Mouse (Mus musculus): Measurements from ENCODE around the gene Gm867. TPM values are rescaled to one million over a fixed set of nuclear protein-coding genes. Genes with fewer than 3 reads are reported as not detected.

Gene Gm867
- under 1 TPM; 0.71 to 0.83 TPM for total RNA-seq (2021)
- long read RNA-seq: 0 reads

DNA sequence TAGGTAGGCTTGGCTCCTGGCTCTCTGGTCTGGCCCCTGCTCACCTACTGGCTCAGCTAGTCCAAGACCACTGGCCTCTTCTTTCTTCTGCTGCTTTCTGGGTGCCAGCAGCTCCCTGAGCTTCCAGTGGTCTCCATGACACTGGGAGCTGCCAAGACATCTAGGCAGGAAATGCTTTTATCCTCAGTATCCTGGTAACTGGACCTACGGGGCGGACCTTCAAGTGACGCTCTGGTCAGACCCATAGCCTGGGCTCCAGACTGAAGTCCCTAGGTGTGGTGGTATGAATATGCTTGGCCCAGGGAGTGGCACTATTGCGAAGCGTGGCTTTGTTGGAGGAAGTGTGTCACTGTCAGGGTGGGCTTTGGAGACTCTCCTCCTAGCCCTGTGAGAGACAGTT, at the start of gene Gm867:
Gene Gm867, minus strand, starts transcription at position 153 of the 400 bp plus-strand sequence.
- no peak for DNase-seq (ENCODE audit: low spot score in 2 of 2)

- no peak for DNase-seq (ENCODE audit: low spot score in 2 of 2)
Observed at GRCm38 (mm10) chr10:75979432-75979831, 39.0 kb upstream of the Gm867 start.

DNA sequence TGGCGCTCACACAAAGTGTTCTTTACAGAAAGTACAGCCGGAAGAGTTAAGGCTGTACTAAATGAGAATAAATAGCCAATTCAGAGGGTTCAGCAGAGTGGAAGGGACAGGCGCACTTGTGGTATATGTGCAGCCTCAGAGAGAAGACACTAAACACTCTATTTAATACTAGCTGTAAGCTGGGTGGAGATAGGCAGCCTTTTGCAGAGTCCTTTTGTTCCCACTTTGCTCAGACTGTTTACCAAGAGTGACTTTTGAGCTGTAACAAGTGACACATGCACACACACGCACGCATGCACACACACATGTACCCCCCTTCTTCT, 38.3 kb upstream of the Gm867 start:
- no peak for DNase-seq (ENCODE audit: low spot score in 2 of 2)

- DNase-seq (ENCODE audit: low spot score in 2 of 2): no peak
Observed at GRCm38 (mm10) chr10:75978119-75978834, 37.8 kb upstream of the Gm867 start.

DNA sequence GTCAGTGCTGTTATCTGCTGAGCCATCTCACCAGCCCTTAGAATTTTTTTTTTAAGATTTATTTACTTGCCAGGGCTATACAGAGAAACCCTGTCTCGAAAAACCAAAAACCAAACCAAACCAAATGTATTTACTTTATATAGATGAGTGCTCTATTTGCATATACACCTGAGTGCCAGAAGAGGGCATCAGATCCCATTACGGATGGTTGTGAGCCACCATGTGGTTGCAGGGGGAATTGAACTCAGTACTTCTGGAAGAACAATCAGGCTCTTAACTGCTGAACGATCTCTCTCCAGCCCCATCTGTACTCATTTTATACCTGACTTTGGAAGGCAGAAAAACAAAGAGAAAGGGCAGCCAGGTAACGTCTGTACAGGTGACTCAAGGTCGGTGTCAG, 34.7 kb upstream of the Gm867 start:
- DNase-seq (ENCODE audit: low spot score in 2 of 2): no peak

GRCm38 (mm10) chr10:75973846-75974245, 33.4 kb upstream of the Gm867 start:
- DNase-seq (ENCODE audit: low spot score in 2 of 2): no peak

DNA sequence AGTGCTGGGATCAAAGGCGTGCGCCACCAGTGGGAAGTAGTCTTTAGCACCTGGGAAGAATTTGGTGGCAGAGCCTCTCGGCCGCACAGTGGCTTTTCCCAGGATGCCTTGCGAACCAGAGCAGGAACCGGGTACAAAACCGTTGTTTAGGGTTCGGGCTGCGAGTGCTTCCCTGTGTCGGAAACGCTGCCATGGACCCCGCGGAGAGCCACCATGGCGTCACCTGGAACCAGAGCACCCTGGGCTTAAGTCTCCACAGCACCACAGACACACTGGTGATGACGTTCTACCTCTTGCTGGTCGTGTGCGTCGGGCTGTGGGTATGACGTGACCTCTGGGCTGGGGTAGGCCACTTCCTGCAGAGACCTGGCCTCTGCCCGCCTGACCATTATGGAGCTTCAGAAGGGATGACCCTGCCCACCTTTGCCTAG, 13.9 kb upstream of the Gm867 start, which contains the start of gene Gm5134:
Gene Gm5134, plus strand, starts transcription at position 134 of the 431 bp plus-strand sequence.
- DNase-seq (ENCODE audit: low spot score in 2 of 2): no peak

DNA sequence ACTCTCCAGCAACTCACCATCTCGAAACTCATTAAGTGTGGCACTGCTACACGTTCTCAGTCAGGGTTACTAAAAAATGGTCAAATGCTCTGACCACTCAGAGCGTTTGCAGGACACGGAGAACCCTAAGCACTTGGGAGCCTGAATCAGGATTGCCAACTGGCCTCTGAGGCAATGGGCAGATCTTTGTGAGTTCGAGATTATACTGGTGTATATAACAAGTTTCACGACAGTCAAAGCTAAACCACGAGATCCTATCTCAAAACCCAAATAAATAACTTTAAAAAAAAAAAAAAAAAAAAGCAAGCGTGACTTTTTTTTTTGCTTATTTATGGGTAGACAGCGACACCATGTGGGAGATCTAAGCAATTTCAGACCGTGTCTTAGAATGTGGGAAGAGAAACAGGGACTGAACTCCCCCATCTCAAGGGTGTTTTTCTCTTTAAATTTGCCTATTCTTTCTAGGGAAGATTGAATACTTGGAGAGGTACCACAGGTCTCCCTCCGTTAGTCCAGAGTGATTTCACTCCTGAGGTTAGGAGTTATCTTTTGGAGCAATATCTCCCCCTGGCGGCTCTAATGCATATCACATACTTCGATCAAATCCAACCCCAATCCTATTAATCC, 11.1 kb upstream of the Gm867 start:
- DNase-seq (ENCODE audit: low spot score in 2 of 2): peak; percentile 32 to 57

DNA sequence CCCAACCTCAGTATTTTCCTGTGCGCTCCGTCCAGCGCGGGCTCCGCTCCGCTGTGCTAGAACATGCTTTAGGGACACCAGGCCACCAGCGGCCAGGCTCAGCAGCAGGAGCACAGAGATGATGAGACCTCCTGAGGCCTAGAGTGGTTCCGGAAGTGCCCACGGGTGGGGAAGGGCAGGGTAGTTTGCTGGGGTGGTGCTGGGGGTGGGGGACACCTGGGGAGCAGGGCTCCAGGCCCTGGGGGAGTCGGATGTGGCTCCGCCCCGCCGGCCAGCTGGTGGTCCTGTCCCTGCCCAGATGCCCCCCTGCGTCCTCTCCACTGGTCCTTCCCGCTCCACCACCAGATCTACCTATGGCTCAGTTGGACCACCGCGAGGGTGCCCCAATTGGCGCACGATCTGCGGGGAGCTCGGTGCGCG, 10.3 kb upstream of the Gm867 start:
- no peak for DNase-seq (ENCODE audit: low spot score in 2 of 2)

DNA sequence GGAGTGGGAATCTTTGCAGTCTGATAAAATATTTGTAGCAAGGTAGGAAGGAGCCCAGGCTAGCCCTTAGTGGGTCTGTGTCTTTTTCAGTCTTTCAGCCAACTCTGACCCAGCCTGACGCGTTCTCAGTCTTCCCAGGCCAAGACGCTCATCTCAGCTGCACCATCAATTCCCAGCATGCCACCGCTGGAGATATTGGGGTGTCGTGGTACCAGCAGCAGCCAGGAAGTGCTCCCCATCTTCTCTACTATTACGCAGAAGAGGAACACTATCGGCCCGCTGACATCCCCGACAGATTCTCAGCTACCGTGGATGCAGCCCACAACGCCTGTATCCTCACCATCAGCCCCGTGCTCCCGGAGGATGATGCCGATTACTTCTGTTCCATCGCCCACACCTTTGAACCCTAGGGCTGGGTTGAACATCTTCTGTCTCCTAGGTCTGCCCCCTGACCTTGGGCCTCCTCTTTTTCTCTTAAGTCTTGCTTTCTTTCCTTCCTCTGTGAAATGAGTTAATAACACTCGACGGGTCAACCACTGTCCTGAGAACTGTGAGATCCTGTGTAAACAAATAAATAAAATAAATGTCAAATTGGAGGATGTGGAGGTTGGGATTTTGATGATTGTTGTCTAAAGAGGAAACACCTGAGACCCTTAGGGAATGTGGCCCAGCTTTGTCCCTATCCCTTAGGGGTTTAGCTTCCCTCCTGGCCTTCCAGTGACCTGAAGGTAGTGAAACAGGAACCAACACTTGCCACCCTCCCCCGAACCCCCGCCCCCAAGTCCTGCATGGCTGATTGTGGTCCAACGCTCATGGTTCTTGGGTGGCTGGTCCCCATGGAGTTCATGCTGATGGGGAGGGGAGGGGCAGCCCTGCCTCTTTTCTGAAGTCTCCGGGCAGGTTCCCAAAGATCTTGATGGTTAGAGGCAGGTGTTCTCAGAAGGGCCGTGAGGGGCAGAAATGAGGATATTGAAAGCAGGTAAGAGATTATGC, 8.9 kb upstream of the Gm867 start:
- DNase-seq (ENCODE audit: low spot score in 2 of 2): no peak

DNA sequence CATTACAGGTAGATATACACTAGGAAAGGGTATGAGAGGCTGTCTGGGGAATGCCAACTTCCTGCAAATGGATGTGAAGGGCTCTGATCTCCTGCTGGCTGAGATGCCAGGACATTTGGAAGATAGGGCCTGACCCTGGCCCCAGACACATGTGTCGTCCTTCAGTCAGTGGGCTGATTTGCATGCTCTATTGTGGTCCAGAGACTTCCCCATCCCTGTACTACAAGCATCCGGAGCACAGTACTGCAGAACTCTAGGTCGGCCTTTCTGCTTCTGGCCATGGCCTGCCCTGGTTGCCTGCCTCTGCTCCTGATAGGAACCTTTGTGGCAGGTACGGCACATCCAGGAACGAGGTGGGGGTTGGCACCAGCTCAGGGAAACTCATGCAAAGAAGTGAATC, 7.6 kb upstream of the Gm867 start:
- DNase-seq (ENCODE audit: low spot score in 2 of 2): no peak

- no peak for DNase-seq (ENCODE audit: low spot score in 2 of 2)
Observed at GRCm38 (mm10) chr10:75945896-75946295, 5.4 kb upstream of the Gm867 start.

DNA sequence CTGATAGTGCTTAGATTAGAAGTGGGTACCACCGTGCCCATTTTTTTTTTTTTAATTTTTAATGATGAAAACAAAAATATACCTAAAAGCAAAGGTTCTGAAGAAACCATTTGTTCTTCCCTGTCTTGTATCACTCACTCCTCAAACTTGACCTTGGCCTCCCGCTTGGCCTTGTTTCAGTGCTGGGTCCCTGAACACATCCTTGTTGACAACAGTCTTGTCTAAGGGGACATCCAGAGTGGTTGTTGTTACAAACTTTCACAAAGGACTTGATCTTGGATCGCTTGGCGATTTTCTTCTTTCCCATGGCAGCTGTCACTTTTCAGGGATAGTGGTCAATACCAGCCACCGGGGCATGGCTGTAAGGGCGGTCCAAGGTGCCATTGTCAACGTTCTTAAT, 4.7 kb upstream of the Gm867 start:
- no peak for DNase-seq (ENCODE audit: low spot score in 2 of 2)

- DNase-seq (ENCODE audit: low spot score in 2 of 2): no peak
Observed at GRCm38 (mm10) chr10:75944066-75944772, 3.7 kb upstream of the Gm867 start.

DNA sequence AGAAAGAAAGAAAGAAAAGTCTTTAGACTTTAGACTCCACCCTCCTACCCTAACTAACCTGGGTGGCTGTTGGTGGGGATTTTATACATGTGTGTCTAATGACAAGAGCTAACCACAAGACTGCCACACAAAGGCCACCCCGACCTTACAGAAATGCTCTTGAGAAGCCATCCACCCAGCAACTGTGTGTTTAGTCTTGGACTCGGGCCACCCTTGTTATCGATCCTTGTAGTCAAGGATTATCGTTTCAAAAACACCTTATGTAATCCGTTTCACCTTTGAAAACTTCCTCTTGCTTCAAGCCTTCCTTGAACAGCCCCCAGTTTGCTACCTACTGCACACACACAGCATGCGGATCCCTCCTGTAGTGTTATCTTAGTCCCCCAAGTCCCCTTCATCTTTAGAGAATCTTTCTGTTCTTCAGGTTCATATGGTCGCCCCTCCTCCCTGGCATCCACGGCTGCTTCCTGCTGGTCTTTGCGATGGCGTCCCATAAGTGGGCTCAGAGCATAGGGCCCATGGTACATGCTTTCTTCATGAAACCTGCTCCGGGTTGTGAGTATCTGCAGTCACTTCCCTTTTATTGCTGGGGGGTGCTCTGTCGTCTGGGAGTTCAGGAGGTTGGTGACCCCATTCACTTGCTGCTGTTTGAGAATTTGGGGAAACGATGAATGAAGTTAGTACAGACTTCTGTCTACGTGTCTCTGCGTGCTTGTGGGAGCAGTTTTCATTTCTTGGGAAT, 2.4 kb upstream of the Gm867 start, which contains the start of gene Vpreb3:
Gene Vpreb3, plus strand, starts transcription at position 322 of the 742 bp plus-strand sequence.
- DNase-seq (ENCODE audit: low spot score in 2 of 2): no peak

GRCm38 (mm10) chr10:75941042-75941824, 761 bp upstream of the Gm867 start:
- DNase-seq (ENCODE audit: low spot score in 2 of 2): no peak

GRCm38 (mm10) chr10:75939481-75940234, 814 bp downstream of the Gm867 start:
- no peak for DNase-seq (ENCODE audit: low spot score in 2 of 2)

- DNase-seq (ENCODE audit: low spot score in 2 of 2): no peak
Observed at GRCm38 (mm10) chr10:75937851-75938643, 2.4 kb downstream of the Gm867 start.
